Mouse (Mus musculus) G1E-ER4 (cell line): ENCODE data around the gene Csdc2. TPM values are rescaled to one million over a fixed set of nuclear protein-coding genes. Genes with fewer than 3 reads are reported as not detected.

Source experiments
- GATA1 ChIP-seq: IDR thresholded peaks from one replicate; pipeline ENCODE4 v1.8.0; 2012; ENCODE audit warnings: low read length, inconsistent platforms
- polyA plus RNA-seq: library from polyadenylated mRNA; stranded (reverse); fragments of >175 nt; gene quantifications from 2 replicates; pipeline ENCODE4 v1.2.3, GENCODE M21; 2012

Gene Csdc2
- polyA plus RNA-seq, result not detected in 2 replicates

GRCm38 (mm10) chr15:81936679-81937078, at the start of gene Csdc2:
Csdc2 (plus strand) TSS chr15:81936759.
- TF ChIP-seq GATA1, result no peak

- TF ChIP-seq GATA1, result no peak
These were observed 49.6 kb upstream of the Csdc2 start for GRCm38 (mm10) chr15:81886795-81887550.

GRCm38 (mm10) chr15:81889175-81889574, 47.4 kb upstream of the Csdc2 start:
- no peak for TF ChIP-seq GATA1

- TF ChIP-seq GATA1, result no peak
These were observed 45.3 kb upstream of the Csdc2 start for GRCm38 (mm10) chr15:81891140-81891802.

- no peak for TF ChIP-seq GATA1
These were observed 44.6 kb upstream of the Csdc2 start for GRCm38 (mm10) chr15:81891822-81892580.

GRCm38 (mm10) chr15:81894002-81894401, 42.6 kb upstream of the Csdc2 start:
- TF ChIP-seq GATA1, result no peak

GRCm38 (mm10) chr15:81896407-81896806, 40.2 kb upstream of the Csdc2 start:
- TF ChIP-seq GATA1, result no peak

- TF ChIP-seq GATA1, result no peak
These were observed 38.8 kb upstream of the Csdc2 start for GRCm38 (mm10) chr15:81897607-81898285.

GRCm38 (mm10) chr15:81898751-81899150, 37.8 kb upstream of the Csdc2 start:
- no peak for TF ChIP-seq GATA1

GRCm38 (mm10) chr15:81904939-81905338, 31.6 kb upstream of the Csdc2 start:
- TF ChIP-seq GATA1, result no peak

- TF ChIP-seq GATA1, result no peak
These were observed 28.6 kb upstream of the Csdc2 start for GRCm38 (mm10) chr15:81907953-81908352.

GRCm38 (mm10) chr15:81912498-81912897, 24.1 kb upstream of the Csdc2 start:
- no peak for TF ChIP-seq GATA1

GRCm38 (mm10) chr15:81914668-81915067, 21.9 kb upstream of the Csdc2 start:
- no peak for TF ChIP-seq GATA1

GRCm38 (mm10) chr15:81915663-81916062, 20.9 kb upstream of the Csdc2 start:
- no peak for TF ChIP-seq GATA1

GRCm38 (mm10) chr15:81917201-81917600, 19.4 kb upstream of the Csdc2 start:
- no peak for TF ChIP-seq GATA1

GRCm38 (mm10) chr15:81917621-81918463, 18.7 kb upstream of the Csdc2 start:
- no peak for TF ChIP-seq GATA1
